Mouse (Mus musculus) megakaryocyte-erythroid progenitor cell, adult 5-6 weeks (primary cell): ENCODE results near the gene Rad51b. TPM values are rescaled to one million over a fixed set of nuclear protein-coding genes. Genes with fewer than 3 reads are reported as not detected.

Experiments
- ATAC-seq: replicated peaks from 2 replicates; pipeline ENCODE4 v1.8.0; 2016; ENCODE audit warnings: mild to moderate bottlenecking, inconsistent platforms; ENCODE audit not compliant: severe bottlenecking, poor library complexity, low FRiP score, low TSS enrichment
- total RNA-seq, 2 experiments: library from RNA; stranded (forward) in 1 of 2; stranded (reverse) in 1 of 2; fragments of 200-1000, 215-1000 nt in 1 of 2; fragments of >200 nt in 1 of 2; fragmentation: Nextera tagmentation in 1 of 2; gene quantifications; 2 replicates each; pipeline ENCODE4 v1.2.3; 2014 to 2017

Gene Rad51b
- total RNA-seq, 2 experiments from 2014 or later = 10.0 to 20.9 TPM

GRCm38 (mm10) chr12:79853901-79854490, 556.9 kb downstream of the Rad51b start:
- no peak for ATAC-seq

GRCm38 (mm10) chr12:79854507-79854906, 557.4 kb downstream of the Rad51b start:
- no peak for ATAC-seq

DNA sequence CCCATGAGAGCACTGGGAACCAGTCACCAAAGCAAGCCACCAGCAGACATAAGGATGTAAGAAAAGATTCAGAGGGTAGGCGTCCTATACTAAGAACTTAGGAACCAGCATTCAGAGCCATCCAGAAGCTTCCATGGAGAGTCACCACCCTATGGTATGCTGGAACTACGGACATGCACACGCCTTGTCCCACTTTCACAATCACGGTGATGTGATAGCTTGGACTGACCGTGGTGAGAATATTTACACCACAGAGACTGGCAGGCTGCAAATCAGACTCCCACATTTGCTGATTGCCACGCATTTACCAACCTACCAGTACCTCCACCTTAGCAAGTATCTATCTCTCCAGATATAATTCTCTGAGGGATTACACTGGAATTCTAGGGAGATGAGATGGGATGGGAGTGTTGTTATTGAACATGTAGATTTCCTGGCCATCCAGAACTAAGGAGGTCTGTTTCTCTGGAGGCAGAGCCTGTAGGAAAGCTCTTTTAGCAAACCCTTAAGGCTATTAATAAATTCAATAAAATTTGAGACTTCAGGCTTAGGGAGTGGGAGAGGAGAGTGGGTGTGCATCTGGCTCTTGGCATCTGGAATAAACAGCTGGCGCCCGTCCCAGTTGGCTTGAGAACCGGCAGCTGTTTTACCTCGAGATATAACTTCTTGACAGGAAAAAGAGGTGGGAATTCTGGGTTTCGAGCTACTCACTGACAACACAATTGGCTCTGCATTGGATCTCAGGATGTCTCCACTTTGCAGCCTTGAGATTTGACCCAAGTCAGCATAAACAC, 559.2 kb downstream of the Rad51b start:
- no peak for ATAC-seq

- no peak for ATAC-seq
Measured at GRCm38 (mm10) chr12:79857704-79858103, 560.6 kb downstream of the Rad51b start.

DNA sequence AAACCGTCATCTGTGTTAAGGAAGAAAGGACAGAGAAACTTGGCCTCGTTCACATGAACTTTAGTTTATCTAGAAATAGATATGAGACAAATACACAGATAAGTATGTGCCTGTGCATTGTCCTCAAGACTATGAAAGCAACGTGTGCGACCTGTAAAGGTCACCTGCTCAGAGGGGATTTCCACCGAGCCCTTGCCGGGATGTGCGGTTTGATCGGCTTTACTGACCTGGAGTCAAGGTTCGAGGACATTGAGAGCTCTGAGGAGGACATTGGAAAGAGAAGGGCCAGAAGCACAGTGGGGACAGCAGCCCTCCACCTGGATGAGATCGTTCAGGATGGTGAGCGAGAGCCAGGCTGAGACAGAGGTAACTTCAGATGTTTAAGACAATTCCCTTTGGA, 561.3 kb downstream of the Rad51b start:
- ATAC-seq = no peak

GRCm38 (mm10) chr12:79859354-79860247, 562.5 kb downstream of the Rad51b start:
- no peak for ATAC-seq

- ATAC-seq = no peak
Measured at GRCm38 (mm10) chr12:79860248-79860555, 563.1 kb downstream of the Rad51b start.

Other genes with a start within 250 kb of the Rad51b start
- 6.8 and 11.0 TPM in 2 replicates for gene Pigh, start 207.6 kb upstream of the Rad51b start, total RNA-seq (2014; fragmentation: Nextera tagmentation)
- 12.7 and 13.0 TPM in 2 replicates for gene Pigh, start 207.6 kb upstream of the Rad51b start, total RNA-seq (2017)
- not detected in 2 replicates for gene Arg2, start 166.5 kb upstream of the Rad51b start, total RNA-seq (2014; fragmentation: Nextera tagmentation)
- gene Arg2, start 166.5 kb upstream of the Rad51b start, total RNA-seq (2017) = not detected in 2 replicates
- gene Vti1b, start 124.6 kb upstream of the Rad51b start, total RNA-seq (2014; fragmentation: Nextera tagmentation) = 40.5 and 50.0 TPM in 2 replicates
- gene Vti1b, start 124.6 kb upstream of the Rad51b start, total RNA-seq (2017) = 141 and 215 TPM in 2 replicates
- 17.3 and 24.7 TPM in 2 replicates for gene Rdh11, start 105.0 kb upstream of the Rad51b start, total RNA-seq (2014; fragmentation: Nextera tagmentation)
- 29.6 and 30.5 TPM in 2 replicates for gene Rdh11, start 105.0 kb upstream of the Rad51b start, total RNA-seq (2017)
- gene Rdh12, start 88.4 kb upstream of the Rad51b start, total RNA-seq (2014; fragmentation: Nextera tagmentation) = 1.2 and 5.7 TPM in 2 replicates
- gene Rdh12, start 88.4 kb upstream of the Rad51b start, total RNA-seq (2017) = 0.19 TPM in 1 of 2 replicates, not detected in the other
- 27.5 and 28.6 TPM in 2 replicates for gene Zfyve26, start 978 bp upstream of the Rad51b start, total RNA-seq (2014; fragmentation: Nextera tagmentation)
- gene Zfyve26, start 978 bp upstream of the Rad51b start, total RNA-seq (2017) = 16.4 and 22.3 TPM in 2 replicates